Mouse (Mus musculus): ENCODE data around the gene Fam193a. TPM values are rescaled to one million over a fixed set of nuclear protein-coding genes. Genes with fewer than 3 reads are reported as not detected.

Gene Fam193a
- polyA plus RNA-seq, 1 experiment from 2014 or later = 14.1 TPM

- no peak for ATAC-seq (ENCODE audit: low FRiP score, low read depth)
- Histone ChIP-seq H3K4me2 (replicated peaks) (no peak overlapping the region), H3K9me3 (no peaks in the 10 kb centered on the region), H3K9ac (no peak overlapping the region), H3K27ac (no peak overlapping the region), H3K4me1 (no peaks in the 10 kb centered on the region), H3K4me3 (no peak overlapping the region), H3K27me3 (replicated peaks) (no peaks in the 10 kb centered on the region), H3K36me3 (no peaks in the 10 kb centered on the region)
- 94% methylated on average over 8 of the region's 8 CpGs for whole genome bisulfite sequencing
Measured at GRCm38 (mm10) chr5:34393251-34393650, 23.5 kb downstream of the Fam193a start.

- H3K27me3 ChIP-seq (replicated peaks) = no peaks in the 10 kb centered on the region
- 100% methylated on average over 1 of the region's 1 CpGs for WGBS
- H3K9me3 ChIP-seq = no peaks in the 10 kb centered on the region
- no peak overlapping the region for H3K27ac ChIP-seq
- H3K4me3 ChIP-seq = no peak overlapping the region
- no peaks in the 10 kb centered on the region for H3K36me3 ChIP-seq
- no peak overlapping the region for H3K4me2 ChIP-seq (replicated peaks)
- H3K4me1 ChIP-seq = no peaks in the 10 kb centered on the region
- ATAC-seq (ENCODE audit: low FRiP score, low read depth) = no peak
- H3K9ac ChIP-seq = no peak overlapping the region
Measured at GRCm38 (mm10) chr5:34395347-34395746, 25.6 kb downstream of the Fam193a start.

- no peaks in the 10 kb centered on the region for H3K9me3 ChIP-seq
- H3K36me3 ChIP-seq = no peaks in the 10 kb centered on the region
- WGBS = 93% methylated on average over 2 of the region's 2 CpGs
- H3K4me1 ChIP-seq = no peaks in the 10 kb centered on the region
- no peak overlapping the region for H3K4me2 ChIP-seq (replicated peaks)
- H3K27me3 ChIP-seq (replicated peaks) = no peaks in the 10 kb centered on the region
- H3K9ac ChIP-seq = no peak overlapping the region
- ATAC-seq (ENCODE audit: low FRiP score, low read depth) = no peak
- no peak overlapping the region for H3K27ac ChIP-seq
- no peak overlapping the region for H3K4me3 ChIP-seq
Measured at GRCm38 (mm10) chr5:34395850-34396540, 26.3 kb downstream of the Fam193a start.

- Histone ChIP-seq H3K4me3 (no peak overlapping the region), H3K9me3 (no peaks in the 10 kb centered on the region), H3K27me3 (replicated peaks) (no peaks in the 10 kb centered on the region), H3K27ac (no peak overlapping the region), H3K9ac (no peak overlapping the region), H3K36me3 (no peaks in the 10 kb centered on the region), H3K4me2 (replicated peaks) (no peak overlapping the region), H3K4me1 (no peaks in the 10 kb centered on the region)
- ATAC-seq (ENCODE audit: low FRiP score, low read depth) = no peak
- WGBS = 96% methylated on average over 2 of the region's 2 CpGs
Measured at GRCm38 (mm10) chr5:34397866-34398265, 28.1 kb downstream of the Fam193a start.

GRCm38 (mm10) chr5:34398326-34398725 is 28.6 kb downstream of the Fam193a start:
- Histone ChIP-seq H3K9ac (no peak overlapping the region), H3K4me1 (no peaks in the 10 kb centered on the region), H3K36me3 (no peaks in the 10 kb centered on the region), H3K9me3 (no peaks in the 10 kb centered on the region), H3K4me3 (no peak overlapping the region), H3K27ac (no peak overlapping the region; the same call in 1 of the 2 replicates), H3K27me3 (replicated peaks) (no peaks in the 10 kb centered on the region), H3K4me2 (replicated peaks) (no peak overlapping the region)
- ATAC-seq (ENCODE audit: low FRiP score, low read depth) = no peak
- WGBS = 76% methylated on average over 1 of the region's 1 CpGs

GRCm38 (mm10) chr5:34407366-34407918 is 37.7 kb downstream of the Fam193a start:
- no peak overlapping the region for H3K9ac ChIP-seq
- no peaks in the 10 kb centered on the region for H3K36me3 ChIP-seq
- H3K4me3 ChIP-seq = no peak overlapping the region
- no peak overlapping the region for H3K4me2 ChIP-seq (replicated peaks)
- 94% methylated on average over 6 of the region's 6 CpGs for WGBS
- H3K9me3 ChIP-seq = no peaks in the 10 kb centered on the region
- no peak overlapping the region for H3K27ac ChIP-seq
- no peaks in the 10 kb centered on the region for H3K4me1 ChIP-seq
- ATAC-seq (ENCODE audit: low FRiP score, low read depth) = no peak
- H3K27me3 ChIP-seq (replicated peaks) = no peaks in the 10 kb centered on the region

GRCm38 (mm10) chr5:34409002-34409401 is 39.3 kb downstream of the Fam193a start:
- H3K4me2 ChIP-seq (replicated peaks) = no peak overlapping the region
- H3K9ac ChIP-seq = no peak overlapping the region
- no peaks in the 10 kb centered on the region for H3K9me3 ChIP-seq
- H3K4me3 ChIP-seq = no peak overlapping the region
- 82% methylated on average over 1 of the region's 1 CpGs for WGBS
- H3K27ac ChIP-seq = no peak overlapping the region
- H3K27me3 ChIP-seq (replicated peaks) = no peaks in the 10 kb centered on the region
- ATAC-seq (ENCODE audit: low FRiP score, low read depth) = no peak
- no peaks in the 10 kb centered on the region for H3K36me3 ChIP-seq
- H3K4me1 ChIP-seq = no peaks in the 10 kb centered on the region

- WGBS = 87% methylated on average over 4 of the region's 4 CpGs
- ATAC-seq (ENCODE audit: low FRiP score, low read depth) = no peak
- Histone ChIP-seq H3K36me3 (no peaks in the 10 kb centered on the region), H3K4me1 (no peaks in the 10 kb centered on the region), H3K27ac (no peak overlapping the region), H3K27me3 (replicated peaks) (no peaks in the 10 kb centered on the region), H3K4me2 (replicated peaks) (no peak overlapping the region), H3K9ac (no peak overlapping the region), H3K9me3 (no peaks in the 10 kb centered on the region), H3K4me3 (no peak overlapping the region)
Measured at GRCm38 (mm10) chr5:34410819-34411218, 41.1 kb downstream of the Fam193a start.

GRCm38 (mm10) chr5:34413921-34414320 is 44.2 kb downstream of the Fam193a start:
- 95% methylated on average over 2 of the region's 2 CpGs for WGBS
- Histone ChIP-seq H3K4me3 (no peak overlapping the region), H3K36me3 (peaks cover 4% of the 10 kb centered on the region; the same call in 1 of the 2 replicates), H3K9me3 (no peaks in the 10 kb centered on the region), H3K4me1 (no peaks in the 10 kb centered on the region), H3K4me2 (replicated peaks) (no peak overlapping the region), H3K9ac (no peak overlapping the region), H3K27ac (no peak overlapping the region), H3K27me3 (replicated peaks) (no peaks in the 10 kb centered on the region)
- no peak for ATAC-seq (ENCODE audit: low FRiP score, low read depth)

GRCm38 (mm10) chr5:34417251-34418008 is 47.7 kb downstream of the Fam193a start:
- ATAC-seq (ENCODE audit: low FRiP score, low read depth) = no peak
- WGBS = 90% methylated on average over 3 of the region's 3 CpGs
- Histone ChIP-seq H3K27me3 (replicated peaks) (no peaks in the 10 kb centered on the region), H3K4me1 (no peaks in the 10 kb centered on the region), H3K4me3 (no peak overlapping the region), H3K9me3 (no peaks in the 10 kb centered on the region), H3K27ac (no peak overlapping the region), H3K4me2 (replicated peaks) (no peak overlapping the region), H3K36me3 (peaks cover 30% of the 10 kb centered on the region), H3K9ac (no peak overlapping the region)

- H3K27me3 ChIP-seq (replicated peaks) = no peaks in the 10 kb centered on the region
- no peak for ATAC-seq (ENCODE audit: low FRiP score, low read depth)
- no peaks in the 10 kb centered on the region for H3K4me1 ChIP-seq
- H3K4me3 ChIP-seq = no peak overlapping the region
- H3K27ac ChIP-seq = no peak overlapping the region
- H3K36me3 ChIP-seq = peaks cover 33% of the 10 kb centered on the region
- no peaks in the 10 kb centered on the region for H3K9me3 ChIP-seq
- H3K9ac ChIP-seq = no peak overlapping the region
- no peak overlapping the region for H3K4me2 ChIP-seq (replicated peaks)
- 88% methylated on average over 1 of the region's 1 CpGs for WGBS
Measured at GRCm38 (mm10) chr5:34419188-34419587, 49.5 kb downstream of the Fam193a start.

GRCm38 (mm10) chr5:34430776-34431175 is 61.0 kb downstream of the Fam193a start:
- H3K27ac ChIP-seq = no peak overlapping the region
- no peaks in the 10 kb centered on the region for H3K9me3 ChIP-seq
- H3K27me3 ChIP-seq (replicated peaks) = no peaks in the 10 kb centered on the region
- 90% methylated on average over 3 of the region's 3 CpGs for WGBS
- H3K9ac ChIP-seq = no peak overlapping the region
- no peak for ATAC-seq (ENCODE audit: low FRiP score, low read depth)
- peaks cover 74% of the 10 kb centered on the region for H3K36me3 ChIP-seq
- no peaks in the 10 kb centered on the region for H3K4me1 ChIP-seq
- no peak overlapping the region for H3K4me3 ChIP-seq
- no peak overlapping the region for H3K4me2 ChIP-seq (replicated peaks)
